Mouse (Mus musculus): ENCODE results near the gene E430018J23Rik. TPM values are rescaled to one million over a fixed set of nuclear protein-coding genes. Genes with fewer than 3 reads are reported as not detected.

The E430018J23Rik gene
- polyA plus RNA-seq, 1 experiment: not detected

DNA sequence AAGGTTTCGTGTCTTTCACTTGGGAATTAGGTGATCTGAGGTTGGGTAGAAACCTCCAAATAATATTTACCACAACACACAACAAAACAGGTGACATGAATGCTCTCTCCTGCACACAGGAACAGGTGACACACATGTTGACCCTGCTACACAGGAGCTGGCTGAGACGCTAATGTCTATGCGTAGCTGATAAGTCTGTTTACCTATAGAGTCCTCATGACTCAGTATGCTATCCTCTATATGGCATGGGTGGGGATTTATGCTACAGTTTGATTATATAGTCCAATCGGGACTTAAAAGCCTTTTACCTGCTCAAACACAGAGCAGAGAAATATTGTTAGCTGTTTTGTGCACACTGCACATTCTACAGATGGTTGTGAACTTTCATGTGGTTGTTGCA is 33.2 kb downstream of the E430018J23Rik start:
- no peak overlapping the region for H3K4me3 ChIP-seq (replicated peaks)
- TF ChIP-seq TAL1 (IDR thresholded peaks at IDR 0.05; ENCODE audit: low read length) (no peak), GATA1 (IDR thresholded peaks at IDR 0.05; ENCODE audit: low read length) (no peak)
- H3K4me1 ChIP-seq (ENCODE audit: control insufficient read depth): peaks cover 10% of the 10 kb centered on the region
- peaks cover 45% of the 10 kb centered on the region for H3K27me3 ChIP-seq (ENCODE audit: control insufficient read depth)
- no peaks in the 10 kb centered on the region for H3K9me3 ChIP-seq (ENCODE audit: control insufficient read depth, low read length)
- H3K36me3 ChIP-seq (ENCODE audit: control insufficient read depth): no peaks in the 10 kb centered on the region

DNA sequence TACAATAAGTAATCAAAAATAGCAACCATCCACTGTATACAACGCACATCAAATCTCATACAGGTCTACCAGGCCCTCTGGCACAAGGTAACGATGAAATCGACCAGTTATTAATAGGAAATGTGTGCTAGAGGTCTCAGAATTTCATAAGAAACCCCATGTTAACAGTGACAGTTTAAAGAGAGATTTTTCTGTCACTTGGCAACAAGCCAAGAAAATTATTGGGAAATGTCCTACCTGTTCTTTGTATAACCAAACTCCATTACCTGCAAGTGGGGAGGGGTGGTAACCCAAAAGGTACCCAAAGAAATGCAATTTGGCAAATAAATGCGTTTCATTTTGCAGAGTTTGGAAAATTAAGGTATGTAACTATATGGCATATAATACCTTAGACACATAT is 35.0 kb downstream of the E430018J23Rik start:
- Histone ChIP-seq H3K4me1 (ENCODE audit: control insufficient read depth) (peaks cover 6% of the 10 kb centered on the region), H3K4me3 (replicated peaks) (no peak overlapping the region), H3K36me3 (ENCODE audit: control insufficient read depth) (no peaks in the 10 kb centered on the region), H3K27me3 (ENCODE audit: control insufficient read depth) (peaks cover 31% of the 10 kb centered on the region), H3K9me3 (ENCODE audit: control insufficient read depth, low read length) (no peaks in the 10 kb centered on the region)
- no peak for TF ChIP-seq TAL1 (IDR thresholded peaks at IDR 0.05; ENCODE audit: low read length)
- no peak for TF ChIP-seq GATA1 (IDR thresholded peaks at IDR 0.05; ENCODE audit: low read length)

- Histone ChIP-seq H3K36me3 (ENCODE audit: control insufficient read depth) (no peaks in the 10 kb centered on the region), H3K4me3 (replicated peaks) (no peak overlapping the region), H3K27me3 (ENCODE audit: control insufficient read depth) (peaks cover 26% of the 10 kb centered on the region), H3K4me1 (ENCODE audit: control insufficient read depth) (peaks cover 3% of the 10 kb centered on the region), H3K9me3 (ENCODE audit: control insufficient read depth, low read length) (no peaks in the 10 kb centered on the region)
- TF ChIP-seq GATA1 (IDR thresholded peaks at IDR 0.05; ENCODE audit: low read length) (no peak), TAL1 (IDR thresholded peaks at IDR 0.05; ENCODE audit: low read length) (no peak)
Observed at GRCm38 (mm10) chr7:127357871-127358270, 35.6 kb downstream of the E430018J23Rik start.

- no peaks in the 10 kb centered on the region for H3K9me3 ChIP-seq (ENCODE audit: control insufficient read depth, low read length)
- H3K27me3 ChIP-seq (ENCODE audit: control insufficient read depth): peaks cover 19% of the 10 kb centered on the region
- no peaks in the 10 kb centered on the region; the same call in 1 of the 2 replicates for H3K4me1 ChIP-seq (ENCODE audit: control insufficient read depth)
- no peak overlapping the region for H3K4me3 ChIP-seq (replicated peaks)
- TF ChIP-seq GATA1 (IDR thresholded peaks at IDR 0.05; ENCODE audit: low read length) (no peak), TAL1 (IDR thresholded peaks at IDR 0.05; ENCODE audit: low read length) (no peak)
- H3K36me3 ChIP-seq (ENCODE audit: control insufficient read depth): no peaks in the 10 kb centered on the region
Observed at GRCm38 (mm10) chr7:127355796-127356195, 37.6 kb downstream of the E430018J23Rik start.

- H3K9me3 ChIP-seq (ENCODE audit: control insufficient read depth, low read length): no peaks in the 10 kb centered on the region
- H3K4me1 ChIP-seq (ENCODE audit: control insufficient read depth): peaks cover 6% of the 10 kb centered on the region
- H3K36me3 ChIP-seq (ENCODE audit: control insufficient read depth): no peaks in the 10 kb centered on the region
- H3K4me3 ChIP-seq (replicated peaks): no peak overlapping the region
- TF ChIP-seq TAL1 (IDR thresholded peaks at IDR 0.05; ENCODE audit: low read length) (no peak), GATA1 (IDR thresholded peaks at IDR 0.05; ENCODE audit: low read length) (no peak)
- peaks cover 7% of the 10 kb centered on the region for H3K27me3 ChIP-seq (ENCODE audit: control insufficient read depth)
Observed at GRCm38 (mm10) chr7:127351230-127352004, 42.0 kb downstream of the E430018J23Rik start.

DNA sequence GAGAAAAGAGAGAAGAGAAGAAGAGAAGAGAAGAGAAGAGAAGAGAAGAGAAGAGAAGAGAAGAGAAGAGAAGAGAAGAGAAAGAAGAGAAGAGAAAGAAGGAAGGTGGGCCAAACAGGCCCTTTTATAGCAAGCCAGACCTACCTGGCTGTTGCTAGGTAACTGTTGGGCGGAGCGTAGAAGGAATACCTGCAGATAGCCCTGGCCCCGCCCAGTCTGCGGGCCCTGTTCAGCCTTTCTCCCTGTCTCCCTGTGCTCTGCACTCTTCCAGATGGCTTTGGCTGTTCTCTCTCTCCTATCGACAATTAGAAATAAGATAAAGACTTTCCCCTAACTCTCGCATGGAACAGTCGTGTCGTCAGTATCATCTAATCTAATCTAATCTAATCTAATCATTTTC is 46.8 kb downstream of the E430018J23Rik start:
- peaks cover 3% of the 10 kb centered on the region; the same call in 1 of the 2 replicates for H3K9me3 ChIP-seq (ENCODE audit: control insufficient read depth, low read length)
- peaks cover 12% of the 10 kb centered on the region for H3K27me3 ChIP-seq (ENCODE audit: control insufficient read depth)
- no peak overlapping the region for H3K4me3 ChIP-seq (replicated peaks)
- TF ChIP-seq GATA1 (IDR thresholded peaks at IDR 0.05; ENCODE audit: low read length) (no peak), TAL1 (IDR thresholded peaks at IDR 0.05; ENCODE audit: low read length) (no peak)
- peaks cover 27% of the 10 kb centered on the region for H3K4me1 ChIP-seq (ENCODE audit: control insufficient read depth)
- peaks cover 8% of the 10 kb centered on the region for H3K36me3 ChIP-seq (ENCODE audit: control insufficient read depth)

DNA sequence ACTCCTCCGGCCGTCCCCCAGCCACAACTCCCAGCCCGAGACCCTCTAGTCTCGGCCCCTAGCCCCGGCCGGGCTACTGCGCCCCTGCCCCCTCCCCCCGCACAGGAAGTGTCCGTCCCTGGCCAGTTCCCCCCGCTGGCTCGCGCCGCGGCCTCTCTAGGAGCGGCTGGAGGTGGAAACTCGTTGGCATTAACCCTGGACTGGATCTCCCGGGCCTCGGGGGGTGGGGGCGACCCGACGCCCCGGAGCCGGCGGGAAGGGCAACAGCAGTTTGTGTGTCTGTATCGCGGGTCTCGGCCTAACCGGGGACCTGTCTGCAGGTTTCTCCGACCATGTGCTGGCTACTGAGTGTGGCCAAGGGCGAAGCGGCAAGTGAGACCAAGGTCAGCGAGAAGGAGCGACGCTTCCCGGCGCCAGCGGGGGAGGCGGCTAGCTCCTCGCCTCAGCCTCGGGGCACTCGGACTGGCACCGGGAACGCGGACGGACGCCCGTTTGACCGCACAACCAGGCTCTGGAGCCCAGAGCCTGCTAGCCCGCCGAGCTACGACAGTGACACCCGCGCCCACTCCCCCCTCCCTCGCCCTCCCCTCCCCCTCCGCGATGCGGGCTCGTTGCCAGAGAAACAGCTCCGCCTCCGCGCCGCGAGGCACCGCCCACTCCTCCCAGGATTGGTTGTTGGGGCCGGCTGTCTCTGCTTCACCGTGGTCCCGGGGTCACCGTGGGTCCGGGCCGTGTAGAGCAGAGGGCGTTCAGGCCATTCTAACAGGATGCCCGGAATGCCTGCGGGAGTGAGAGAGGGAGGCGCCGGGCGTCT is 47.7 kb downstream of the E430018J23Rik start, which contains the start of gene Zfp768:
Zfp768 (minus strand) TSS at position 78 of the 814 bp plus-strand sequence.
- no peak for TF ChIP-seq TAL1 (IDR thresholded peaks at IDR 0.05; ENCODE audit: low read length)

GRCm38 (mm10) chr7:127345092-127345491 is 48.3 kb downstream of the E430018J23Rik start:
- Histone ChIP-seq H3K27me3 (ENCODE audit: control insufficient read depth) (peaks cover 12% of the 10 kb centered on the region), H3K9me3 (ENCODE audit: control insufficient read depth, low read length) (peaks cover 3% of the 10 kb centered on the region; the same call in 1 of the 2 replicates), H3K4me3 (replicated peaks) (peak overlapping the region; percentile 89), H3K4me1 (ENCODE audit: control insufficient read depth) (peaks cover 27% of the 10 kb centered on the region), H3K36me3 (ENCODE audit: control insufficient read depth) (peaks cover 8% of the 10 kb centered on the region)
- TF ChIP-seq TAL1 (IDR thresholded peaks at IDR 0.05; ENCODE audit: low read length) (no peak), GATA1 (IDR thresholded peaks at IDR 0.05; ENCODE audit: low read length) (no peak)

More for the DNA sequence above, 47.7 kb downstream of the E430018J23Rik start, which contains the start of gene Zfp768:
- Histone ChIP-seq H3K9me3 (ENCODE audit: control insufficient read depth, low read length) (peaks cover 3% of the 10 kb centered on the region; the same call in 1 of the 2 replicates), H3K27me3 (ENCODE audit: control insufficient read depth) (peaks cover 12% of the 10 kb centered on the region), H3K36me3 (ENCODE audit: control insufficient read depth) (peaks cover 8% of the 10 kb centered on the region), H3K4me1 (ENCODE audit: control insufficient read depth) (peaks cover 27% of the 10 kb centered on the region), H3K4me3 (replicated peaks) (peak within 1 kb of the TSS; percentile 89)

GRCm38 (mm10) chr7:127344371-127344770 is 49.1 kb downstream of the E430018J23Rik start:
- Histone ChIP-seq H3K9me3 (ENCODE audit: control insufficient read depth, low read length) (peaks cover 3% of the 10 kb centered on the region; the same call in 1 of the 2 replicates), H3K36me3 (ENCODE audit: control insufficient read depth) (peaks cover 8% of the 10 kb centered on the region), H3K27me3 (ENCODE audit: control insufficient read depth) (peaks cover 12% of the 10 kb centered on the region), H3K4me1 (ENCODE audit: control insufficient read depth) (peaks cover 27% of the 10 kb centered on the region), H3K4me3 (replicated peaks) (no peak overlapping the region)
- TF ChIP-seq GATA1 (IDR thresholded peaks at IDR 0.05; ENCODE audit: low read length): no peak
- no peak for TF ChIP-seq TAL1 (IDR thresholded peaks at IDR 0.05; ENCODE audit: low read length)

Data from erythroblast, embryonic 14.5 days (primary cell).